Mouse (Mus musculus) olfactory bulb, adult 2 months (tissue): ENCODE measurements around the gene Klhl36.

Source experiments
- CTCF ChIP-seq: fragments of 200-500 bp; IDR thresholded peaks from 2 replicates; pipeline ENCODE4 v1.5.1; 2012; ENCODE audit warnings: low read depth, mild to moderate bottlenecking, low read length, moderate library complexity; ENCODE audit not compliant: insufficient read depth
- POLR2A ChIP-seq: fragments of 200-500 bp; IDR thresholded peaks from 2 replicates; pipeline ENCODE4 v1.6.1; 2012; ENCODE audit warnings: mild to moderate bottlenecking, low read depth, low read length, moderate library complexity; ENCODE audit not compliant: insufficient read depth

DNA sequence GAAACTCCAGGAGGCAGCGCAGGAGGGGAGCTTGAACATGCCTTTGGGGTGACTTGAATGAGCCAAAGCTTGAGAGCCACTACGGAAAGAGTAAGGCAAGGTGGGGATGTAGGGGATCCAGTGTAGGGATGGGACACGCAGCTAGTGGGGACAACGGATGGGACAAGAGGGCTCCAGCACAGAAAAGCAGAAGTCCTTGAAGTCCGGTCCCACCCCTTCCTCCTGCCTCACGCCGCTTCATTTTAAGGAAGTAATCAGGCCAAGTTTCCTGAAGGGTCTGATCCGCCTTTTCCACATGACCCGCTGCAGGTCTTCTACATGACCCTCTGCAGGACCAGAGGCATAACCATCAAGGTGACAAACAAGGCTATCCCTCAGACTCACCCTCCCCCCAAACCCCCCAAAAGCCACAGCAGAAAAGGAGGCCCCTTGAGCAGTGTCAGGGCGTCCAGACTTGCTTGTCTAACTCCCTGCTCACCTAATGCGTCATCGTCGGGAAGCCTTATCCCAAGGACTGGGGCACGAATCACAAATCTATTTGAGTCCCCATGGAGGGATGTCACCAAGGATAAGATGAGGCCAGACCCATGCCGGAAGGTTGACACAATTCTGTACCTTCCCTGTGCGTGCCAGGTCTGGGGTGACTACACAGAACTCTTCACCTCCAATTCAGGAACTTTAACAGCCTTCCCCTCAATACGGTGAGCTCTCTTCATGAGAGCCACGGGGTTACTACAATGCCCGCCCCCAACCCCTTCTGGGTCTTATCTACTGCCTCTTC lies 35.9 kb upstream of the Klhl36 start:
- TF ChIP-seq CTCF = no peak
- no peak for TF ChIP-seq POLR2A
